Mouse (Mus musculus) neural tube, embryonic 12.5 days (tissue): Measurements from ENCODE around the gene Ttc23. TPM values are rescaled to one million over a fixed set of nuclear protein-coding genes. Genes with fewer than 3 reads are reported as not detected.
A peak's percentile ranks its signal among the peaks of the same experiment; 100 is the strongest.

Source experiments
- ATAC-seq: fragments of 200-750 bp; cut with Nextera tagmentation; 2 replicates; pipeline ENCODE4 v1.8.0; 2017; ENCODE audit warnings: low read depth, mild to moderate bottlenecking, moderate TSS enrichment, moderate library complexity; ENCODE audit not compliant: low FRiP score
- H3K27ac ChIP-seq: fragments of 300-500 bp; sonication (generic); 2 replicates; pipeline ENCODE4 v1.5.1; 2016
- H3K27me3 ChIP-seq: fragments of 300-500 bp; sonication (generic); replicated peaks from 2 replicates; pipeline ENCODE4 v1.6.1; 2016; ENCODE audit warnings: mild to moderate bottlenecking
- H3K36me3 ChIP-seq: fragments of 300-500 bp; sonication (generic); 2 replicates; pipeline ENCODE4 v1.6.1; 2016; ENCODE audit warnings: mild to moderate bottlenecking
- H3K4me1 ChIP-seq: fragments of 300-500 bp; sonication (generic); 2 replicates; pipeline ENCODE4 v1.6.1; 2016
- H3K4me2 ChIP-seq: fragments of 300-500 bp; sonication (generic); replicated peaks from 2 replicates; pipeline ENCODE4 v1.6.1; 2016; ENCODE audit warnings: mild to moderate bottlenecking
- H3K4me3 ChIP-seq: fragments of 300-500 bp; sonication (generic); 2 replicates; pipeline ENCODE4 v1.5.1; 2016
- H3K9ac ChIP-seq: fragments of 300-500 bp; sonication (generic); 2 replicates; pipeline ENCODE4 v1.6.1; 2016; ENCODE audit warnings: mild to moderate bottlenecking
- H3K9me3 ChIP-seq: fragments of 300-500 bp; sonication (generic); 2 replicates; pipeline ENCODE4 v1.6.1; 2016; ENCODE audit warnings: mild to moderate bottlenecking
- WGBS: fragments of 180-500 bp; shearing (Covaris S2); methylation state at CpG from one replicate; pipeline ENCODE4 v1.1.7; 2016; 5-methylcytosine and 5-hydroxymethylcytosine counted together
- polyA plus RNA-seq: library from polyadenylated mRNA; unstranded; fragments of >200 nt; fragmentation: Nextera tagmentation; extraction: Ambion mirVana; gene quantifications from 2 replicates; pipeline ENCODE4 v1.2.1, GENCODE M21; 2016

Ttc23 gene
- polyA plus RNA-seq, 1 experiment from 2014 or later, result 23.7 TPM

GRCm38 (mm10) chr7:67758506-67758857 lies 111.3 kb downstream of the Ttc23 start:
- H3K27ac ChIP-seq, result no peak overlapping the region
- H3K9ac ChIP-seq, result peak overlapping the region; percentile 63
- H3K4me3 ChIP-seq, result peak overlapping the region; percentile 63
- H3K27me3 ChIP-seq, result peaks cover 16% of the 10 kb centered on the region
- H3K4me2 ChIP-seq, result peak overlapping the region; percentile 99
- no peaks in the 10 kb centered on the region for H3K9me3 ChIP-seq
- peaks cover 12% of the 10 kb centered on the region; the same call in 1 of the 2 replicates for H3K4me1 ChIP-seq
- ATAC-seq, result no peak
- H3K36me3 ChIP-seq, result no peaks in the 10 kb centered on the region
- under 1% methylated on average over 19 of the region's 19 CpGs for WGBS

- Histone ChIP-seq H3K27me3 (peaks cover 16% of the 10 kb centered on the region), H3K36me3 (no peaks in the 10 kb centered on the region), H3K4me1 (peaks cover 12% of the 10 kb centered on the region; the same call in 1 of the 2 replicates), H3K9me3 (no peaks in the 10 kb centered on the region), H3K4me3 (peak overlapping the region; percentile 63), H3K27ac (no peak overlapping the region), H3K9ac (peak overlapping the region; percentile 63), H3K4me2 (peak overlapping the region; percentile 99)
- peak; percentile 82 for ATAC-seq
- WGBS, result under 1% methylated on average over 92 of the region's 92 CpGs
Measured at GRCm38 (mm10) chr7:67758858-67759628, 111.8 kb downstream of the Ttc23 start.

- H3K27me3 ChIP-seq, result peaks cover 16% of the 10 kb centered on the region
- peaks cover 12% of the 10 kb centered on the region; the same call in 1 of the 2 replicates for H3K4me1 ChIP-seq
- no peaks in the 10 kb centered on the region for H3K36me3 ChIP-seq
- under 1% methylated on average over 37 of the region's 37 CpGs for WGBS
- H3K27ac ChIP-seq, result no peak within 1 kb of the TSS
- ATAC-seq, result peak; percentile 91
- peak within 1 kb of the TSS; percentile 63 for H3K4me3 ChIP-seq
- H3K9me3 ChIP-seq, result no peaks in the 10 kb centered on the region
- peak within 1 kb of the TSS; percentile 99 for H3K4me2 ChIP-seq
- peak within 1 kb of the TSS; percentile 63 for H3K9ac ChIP-seq
Measured at GRCm38 (mm10) chr7:67759629-67759995, 112.4 kb downstream of the Ttc23 start, which contains the start of gene Synm. TSS of gene Synm (minus strand) at chr7:67759742.

GRCm38 (mm10) chr7:67763625-67764024 lies 116.4 kb downstream of the Ttc23 start:
- Histone ChIP-seq H3K27me3 (peaks cover 7% of the 10 kb centered on the region; the same call in 1 of the 2 replicates), H3K9ac (no peak overlapping the region), H3K27ac (no peak overlapping the region), H3K9me3 (no peaks in the 10 kb centered on the region), H3K36me3 (no peaks in the 10 kb centered on the region), H3K4me1 (peaks cover 7% of the 10 kb centered on the region; the same call in 1 of the 2 replicates), H3K4me3 (no peak overlapping the region), H3K4me2 (no peak overlapping the region)
- WGBS, result 80% methylated on average over 3 of the region's 3 CpGs
- no peak for ATAC-seq

GRCm38 (mm10) chr7:67768125-67768524 lies 120.9 kb downstream of the Ttc23 start:
- H3K9me3 ChIP-seq, result no peaks in the 10 kb centered on the region
- no peak overlapping the region for H3K9ac ChIP-seq
- no peak overlapping the region for H3K27ac ChIP-seq
- H3K27me3 ChIP-seq, result no peaks in the 10 kb centered on the region; the same call in 1 of the 2 replicates
- H3K4me3 ChIP-seq, result no peak overlapping the region
- H3K4me2 ChIP-seq, result no peak overlapping the region
- no peak for ATAC-seq
- WGBS, result 94% methylated on average over 3 of the region's 3 CpGs
- no peaks in the 10 kb centered on the region for H3K4me1 ChIP-seq
- no peaks in the 10 kb centered on the region for H3K36me3 ChIP-seq

DNA sequence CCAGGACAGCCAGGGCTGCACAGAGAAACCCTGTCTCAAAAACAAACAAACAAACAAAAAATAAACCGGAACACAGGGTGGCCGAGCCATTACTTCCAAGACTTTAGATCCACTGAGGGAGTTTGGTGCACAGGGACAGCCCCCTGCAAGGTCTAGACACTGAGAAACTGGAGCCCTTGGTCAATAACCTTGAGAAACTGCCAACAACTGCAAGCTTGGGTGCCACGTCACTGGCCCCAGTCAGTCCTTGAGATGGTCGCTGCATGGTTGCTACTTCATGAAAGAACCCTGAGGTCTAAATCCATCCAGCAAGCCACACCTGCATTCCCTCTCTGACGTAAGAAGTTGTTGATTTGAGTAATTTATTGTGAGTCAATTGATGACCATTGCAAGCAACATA lies 122.3 kb downstream of the Ttc23 start:
- Histone ChIP-seq H3K9me3 (no peaks in the 10 kb centered on the region), H3K4me2 (no peak overlapping the region), H3K27ac (no peak overlapping the region), H3K9ac (no peak overlapping the region), H3K4me1 (no peaks in the 10 kb centered on the region), H3K36me3 (no peaks in the 10 kb centered on the region), H3K4me3 (no peak overlapping the region), H3K27me3 (no peaks in the 10 kb centered on the region; the same call in 1 of the 2 replicates)
- 87% methylated on average over 5 of the region's 5 CpGs for WGBS
- no peak for ATAC-seq

DNA sequence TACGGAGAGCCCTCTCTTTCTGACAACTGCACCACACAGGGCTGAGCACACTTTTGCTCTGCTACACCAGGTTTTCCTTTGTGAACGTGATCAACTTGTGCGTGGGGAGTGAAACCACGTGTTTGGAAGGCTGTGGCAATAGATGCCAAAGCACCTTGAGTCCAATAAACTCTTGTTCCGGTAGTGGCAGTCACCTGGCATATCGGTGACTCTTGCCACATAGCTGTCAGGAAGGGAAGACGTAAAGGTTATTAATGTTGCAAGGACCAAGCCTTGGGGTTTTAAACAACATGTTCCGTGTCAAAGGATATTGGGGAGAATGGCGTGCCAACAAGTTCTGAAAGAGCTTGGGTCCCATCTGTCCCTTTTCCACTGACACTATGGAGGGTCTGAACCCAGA lies 125.0 kb downstream of the Ttc23 start:
- Histone ChIP-seq H3K9me3 (no peaks in the 10 kb centered on the region), H3K36me3 (no peaks in the 10 kb centered on the region), H3K27me3 (no peaks in the 10 kb centered on the region), H3K27ac (no peak overlapping the region), H3K4me2 (no peak overlapping the region), H3K4me1 (no peaks in the 10 kb centered on the region; the same call in 1 of the 2 replicates), H3K9ac (no peak overlapping the region), H3K4me3 (no peak overlapping the region)
- no peak for ATAC-seq
- 90% methylated on average over 9 of the region's 9 CpGs for WGBS

DNA sequence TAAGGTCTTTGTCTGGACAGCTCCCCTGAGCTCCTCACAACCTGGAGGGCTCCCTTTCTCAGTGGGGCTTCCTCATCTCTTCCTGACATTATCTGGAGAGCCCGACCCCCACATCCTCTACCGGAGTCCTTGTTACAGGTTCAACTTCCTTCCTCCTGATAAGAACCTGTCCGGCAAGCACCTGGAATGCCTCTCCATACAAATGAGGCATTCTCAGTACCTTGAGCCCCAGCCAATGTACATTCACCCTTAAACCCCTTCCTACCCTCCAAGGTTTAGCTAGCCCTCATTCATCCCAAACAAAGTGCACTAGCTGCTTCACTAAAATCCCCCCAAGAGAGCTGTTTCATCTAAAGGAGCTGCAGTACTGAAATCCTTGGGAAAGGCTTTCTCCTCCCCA lies 128.4 kb downstream of the Ttc23 start:
- no peak overlapping the region for H3K27ac ChIP-seq
- no peak overlapping the region for H3K4me2 ChIP-seq
- no peaks in the 10 kb centered on the region; the same call in 1 of the 2 replicates for H3K4me1 ChIP-seq
- no peak for ATAC-seq
- H3K9ac ChIP-seq, result no peak overlapping the region
- no peaks in the 10 kb centered on the region for H3K27me3 ChIP-seq
- H3K36me3 ChIP-seq, result no peaks in the 10 kb centered on the region
- WGBS, result 85% methylated on average over 3 of the region's 3 CpGs
- H3K4me3 ChIP-seq, result no peak overlapping the region
- H3K9me3 ChIP-seq, result no peaks in the 10 kb centered on the region

DNA sequence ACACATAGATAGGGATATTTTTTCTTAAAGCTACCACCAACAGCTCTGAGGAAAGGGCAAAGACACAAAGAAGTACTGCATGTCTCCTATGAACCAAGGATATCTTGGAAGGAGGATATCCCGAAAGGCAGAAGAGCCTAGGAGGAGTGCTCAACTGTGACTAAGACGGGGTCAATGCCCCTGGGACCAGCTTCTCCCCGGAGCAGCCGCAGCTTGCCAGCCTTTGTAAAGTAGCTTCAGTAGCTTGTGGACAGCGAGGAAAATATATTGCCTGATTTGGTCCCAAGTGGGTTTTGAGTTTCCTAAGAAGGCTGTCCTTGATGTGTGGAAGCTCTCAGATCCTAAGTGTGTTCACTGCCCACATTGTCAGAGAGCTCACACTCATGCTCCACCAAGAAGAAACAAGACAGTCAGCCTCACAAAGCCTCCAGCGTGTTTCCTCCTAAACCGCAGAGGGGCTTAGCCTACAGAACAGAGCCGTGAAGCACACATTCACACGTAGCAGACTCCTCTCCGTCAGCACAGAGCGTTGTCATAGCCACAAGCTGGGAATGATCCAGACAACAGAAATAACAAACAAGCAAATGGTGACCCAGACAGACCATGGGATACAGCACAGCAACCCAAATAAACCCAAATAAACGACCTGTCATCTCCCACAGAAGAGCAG lies 129.6 kb downstream of the Ttc23 start:
- H3K4me1 ChIP-seq, result no peaks in the 10 kb centered on the region; the same call in 1 of the 2 replicates
- H3K36me3 ChIP-seq, result no peaks in the 10 kb centered on the region
- H3K9me3 ChIP-seq, result no peaks in the 10 kb centered on the region
- no peak overlapping the region for H3K9ac ChIP-seq
- ATAC-seq, result no peak
- H3K27me3 ChIP-seq, result no peaks in the 10 kb centered on the region
- 0 out of 2 replicates have a peak overlapping the region, but pooled peaks have one; percentile 7 for H3K4me2 ChIP-seq
- no peak overlapping the region for H3K27ac ChIP-seq
- 57% methylated on average over 12 of the region's 12 CpGs for WGBS
- no peak overlapping the region for H3K4me3 ChIP-seq

DNA sequence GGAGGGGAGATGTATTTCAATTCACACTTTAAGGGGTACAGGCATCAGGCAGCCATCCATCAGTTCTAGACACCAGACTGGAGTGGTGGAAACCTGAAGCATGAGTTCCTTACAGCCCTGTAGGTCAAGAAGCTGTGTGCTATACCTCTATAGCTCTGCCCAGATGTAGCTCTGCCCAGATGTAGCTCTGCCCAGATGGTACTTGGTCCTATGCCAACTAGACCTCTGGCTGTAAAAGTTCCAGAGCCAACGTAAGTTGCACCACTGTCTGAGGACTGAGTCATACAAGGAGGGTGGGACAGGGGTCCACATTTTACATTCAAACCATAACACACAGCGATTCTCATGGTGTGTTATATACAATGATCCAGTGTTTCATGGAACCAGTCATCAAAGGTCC lies 140.7 kb downstream of the Ttc23 start:
- no peak overlapping the region for H3K4me2 ChIP-seq

DNA sequence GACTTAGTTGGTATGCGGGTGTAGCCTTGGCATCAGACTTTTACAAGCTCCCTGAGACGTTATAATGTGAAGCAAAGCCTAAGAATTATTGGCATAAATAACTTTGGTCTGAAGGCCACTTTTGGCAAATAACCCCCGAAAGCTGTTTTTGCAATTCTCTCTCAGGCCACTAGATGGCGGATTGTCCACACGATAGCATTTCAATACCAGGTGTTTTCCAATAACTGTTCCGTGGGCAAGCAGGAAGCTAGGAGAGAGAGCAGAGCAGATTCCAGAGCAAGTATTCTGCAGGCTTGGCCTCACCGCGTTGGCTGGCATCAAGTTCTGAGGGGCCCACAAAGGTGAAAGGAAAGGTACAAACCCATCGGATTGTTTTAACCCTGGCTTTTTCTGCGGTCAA lies 141.5 kb downstream of the Ttc23 start:
- Histone ChIP-seq H3K9ac (no peak overlapping the region), H3K27me3 (no peaks in the 10 kb centered on the region), H3K4me2 (no peak overlapping the region), H3K9me3 (no peaks in the 10 kb centered on the region), H3K27ac (no peak overlapping the region), H3K36me3 (no peaks in the 10 kb centered on the region), H3K4me3 (no peak overlapping the region), H3K4me1 (no peaks in the 10 kb centered on the region; the same call in 1 of the 2 replicates)
- WGBS, result 16% methylated on average over 10 of the region's 10 CpGs
- ATAC-seq, result no peak

More for the DNA sequence above, 140.7 kb downstream of the Ttc23 start:
- no peaks in the 10 kb centered on the region; the same call in 1 of the 2 replicates for H3K4me1 ChIP-seq
- no peaks in the 10 kb centered on the region for H3K36me3 ChIP-seq
- H3K9ac ChIP-seq, result no peak overlapping the region
- H3K4me3 ChIP-seq, result no peak overlapping the region
- no peak overlapping the region for H3K27ac ChIP-seq
- no peaks in the 10 kb centered on the region for H3K27me3 ChIP-seq
- no peaks in the 10 kb centered on the region for H3K9me3 ChIP-seq
- WGBS, result 69% methylated on average over 2 of the region's 2 CpGs
- ATAC-seq, result no peak

DNA sequence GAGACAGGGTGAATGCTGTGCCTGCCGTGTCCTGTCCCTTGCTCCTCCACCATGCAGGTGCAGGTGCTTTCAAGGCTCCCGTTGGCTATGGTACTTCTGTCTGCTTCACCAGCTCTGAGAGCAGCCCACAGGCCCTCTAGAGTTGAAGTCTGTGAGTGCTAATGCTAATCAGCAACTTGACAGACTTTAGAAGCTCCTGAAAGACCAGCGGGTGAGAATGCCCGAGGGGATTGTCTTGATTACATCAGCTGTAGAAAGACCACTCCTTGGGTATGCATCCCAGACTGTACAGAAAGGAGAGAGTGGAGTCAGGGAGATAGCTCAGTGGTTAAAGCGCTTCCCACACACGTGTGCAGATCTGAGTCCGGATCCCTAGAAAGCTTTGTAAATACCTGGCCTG lies 144.0 kb downstream of the Ttc23 start:
- Histone ChIP-seq H3K9ac (no peak overlapping the region), H3K4me1 (no peaks in the 10 kb centered on the region; the same call in 1 of the 2 replicates), H3K4me2 (no peak overlapping the region), H3K27me3 (no peaks in the 10 kb centered on the region), H3K9me3 (no peaks in the 10 kb centered on the region), H3K4me3 (no peak overlapping the region), H3K36me3 (no peaks in the 10 kb centered on the region), H3K27ac (no peak overlapping the region)
- 63% methylated on average over 7 of the region's 7 CpGs for WGBS
- ATAC-seq, result no peak
